Mouse (Mus musculus) E14TG2a.4 (cell line): ENCODE measurements around the gene Igsf11.

Experiments
- H3K27me3 ChIP-seq: 2 replicates; pipeline ENCODE4 v1.6.1; 2014; ENCODE audit warnings: low read length, control low read depth; ENCODE audit not compliant: insufficient read depth
- H3K36me3 ChIP-seq: 2 replicates; pipeline ENCODE4 v1.6.1; 2014; ENCODE audit warnings: low read length, control low read depth; ENCODE audit not compliant: insufficient read depth
- H3K4me1 ChIP-seq: replicated peaks from 2 replicates; pipeline ENCODE4 v1.6.1; 2014; ENCODE audit warnings: low read depth, low read length, control low read depth
- H3K4me3 ChIP-seq: replicated peaks from 2 replicates; pipeline ENCODE4 v1.5.1; 2014; ENCODE audit warnings: mild to moderate bottlenecking, low read length
- H3K9me3 ChIP-seq: 2 replicates; pipeline ENCODE4 v1.6.1; 2014; ENCODE audit warnings: low read length, control low read depth
- CTCF ChIP-seq: conservative IDR thresholded peaks from 2 replicates; pipeline ENCODE4 v1.5.1; 2014; ENCODE audit warnings: low read length
- NANOG ChIP-seq: IDR thresholded peaks from 2 replicates; pipeline ENCODE4 v1.6.1; 2014; ENCODE audit warnings: borderline replicate concordance, low read length, mixed read lengths
- POU5F1 ChIP-seq: IDR thresholded peaks from 2 replicates; pipeline ENCODE4 v1.6.1; 2014; ENCODE audit warnings: low read length, borderline replicate concordance

Igsf11 gene

DNA sequence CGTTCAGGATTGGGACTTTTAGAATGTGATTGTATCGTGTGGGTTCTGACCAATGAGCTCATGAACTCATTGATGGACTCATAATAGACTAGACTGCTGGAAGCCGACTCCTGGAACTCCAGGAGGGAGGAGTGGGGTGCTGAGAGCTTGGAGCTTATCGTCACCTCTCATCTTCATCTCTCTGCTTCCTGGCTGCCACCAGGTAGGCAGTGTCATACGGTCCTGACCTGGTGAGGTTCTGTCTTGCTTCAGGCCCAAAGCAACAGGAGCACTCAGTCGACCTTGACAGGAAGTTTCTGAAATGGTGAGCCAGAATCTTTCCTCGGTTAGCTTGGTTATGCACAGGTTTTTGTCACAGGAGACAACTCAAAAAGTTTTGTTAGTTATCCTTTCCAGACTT lies at the start of gene Igsf11:
Gene Igsf11, plus strand, starts transcription at position 301 of the 400 bp plus-strand sequence.
- Histone ChIP-seq H3K27me3 (peaks cover 4% of the 10 kb centered on the region; the same call in 1 of the 2 replicates), H3K4me1 (peaks cover 9% of the 10 kb centered on the region), H3K9me3 (no peaks in the 10 kb centered on the region), H3K36me3 (no peaks in the 10 kb centered on the region), H3K4me3 (no peak within 1 kb of the TSS)
- TF ChIP-seq POU5F1 (no peak), CTCF (no peak), NANOG (no peak)

DNA sequence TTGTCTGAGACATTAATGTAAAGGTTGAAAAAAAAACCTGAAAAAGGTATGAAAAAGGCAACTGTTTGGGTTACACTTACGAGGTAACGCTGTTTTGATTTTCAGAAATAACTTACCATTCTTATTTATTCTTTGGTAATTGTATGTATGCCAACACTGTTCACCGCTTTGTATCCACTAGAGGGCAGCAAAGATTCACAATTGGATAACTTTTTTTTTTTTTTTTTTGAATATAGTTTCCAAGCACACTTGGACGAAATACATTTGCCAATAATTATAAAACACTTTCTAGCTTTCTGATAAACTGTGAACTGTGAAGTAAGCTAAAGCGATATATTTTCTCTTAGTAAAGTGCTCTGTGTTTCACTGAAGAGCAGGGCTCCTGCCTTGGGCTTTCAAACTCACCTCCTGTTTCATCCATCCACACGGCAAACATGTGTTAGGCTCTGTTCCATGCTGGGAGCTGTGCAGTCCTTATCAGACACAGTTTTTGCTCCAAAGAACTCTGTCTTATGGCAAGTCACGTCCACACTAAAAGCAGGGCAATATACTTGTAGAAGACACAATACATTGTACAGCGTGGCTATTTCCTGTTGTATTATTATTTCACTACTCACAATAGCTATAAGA lies 34.2 kb upstream of the Igsf11 start:
- Histone ChIP-seq H3K36me3 (no peaks in the 10 kb centered on the region), H3K4me3 (no peak overlapping the region), H3K27me3 (no peaks in the 10 kb centered on the region), H3K9me3 (no peaks in the 10 kb centered on the region), H3K4me1 (no peaks in the 10 kb centered on the region)
- TF ChIP-seq POU5F1 (no peak), CTCF (peak; percentile 68), NANOG (no peak)

DNA sequence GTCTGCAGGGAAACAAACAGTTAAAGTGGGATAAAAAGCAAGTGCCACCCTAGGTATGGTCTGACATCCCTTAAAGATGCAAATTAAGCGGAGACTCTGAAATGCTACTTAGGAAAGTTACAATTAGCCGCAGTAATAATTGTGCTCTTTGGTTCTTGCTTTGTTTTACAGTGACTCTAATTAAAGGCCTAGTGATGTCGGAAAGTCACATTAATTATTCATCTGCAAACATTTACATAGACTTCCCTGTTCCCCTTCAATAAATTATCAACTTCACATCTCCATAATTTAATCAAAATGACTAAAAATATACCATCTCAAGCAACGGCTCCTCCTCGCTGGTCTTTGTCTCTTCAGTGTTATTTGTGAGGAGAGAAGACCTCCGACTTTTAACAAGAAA lies 31.9 kb upstream of the Igsf11 start:
- no peaks in the 10 kb centered on the region for H3K9me3 ChIP-seq
- no peaks in the 10 kb centered on the region for H3K36me3 ChIP-seq
- TF ChIP-seq CTCF, result no peak
- TF ChIP-seq POU5F1, result no peak
- TF ChIP-seq NANOG, result no peak
- H3K4me1 ChIP-seq, result no peaks in the 10 kb centered on the region
- no peak overlapping the region for H3K4me3 ChIP-seq
- H3K27me3 ChIP-seq, result no peaks in the 10 kb centered on the region

- H3K9me3 ChIP-seq, result no peaks in the 10 kb centered on the region
- no peaks in the 10 kb centered on the region for H3K36me3 ChIP-seq
- TF ChIP-seq POU5F1 (no peak), NANOG (no peak), CTCF (no peak)
- H3K4me1 ChIP-seq, result no peaks in the 10 kb centered on the region
- H3K27me3 ChIP-seq, result no peaks in the 10 kb centered on the region; the same call in 1 of the 2 replicates
- no peak overlapping the region for H3K4me3 ChIP-seq
Measured at GRCm38 (mm10) chr16:38864358-38864757, 28.1 kb upstream of the Igsf11 start.

DNA sequence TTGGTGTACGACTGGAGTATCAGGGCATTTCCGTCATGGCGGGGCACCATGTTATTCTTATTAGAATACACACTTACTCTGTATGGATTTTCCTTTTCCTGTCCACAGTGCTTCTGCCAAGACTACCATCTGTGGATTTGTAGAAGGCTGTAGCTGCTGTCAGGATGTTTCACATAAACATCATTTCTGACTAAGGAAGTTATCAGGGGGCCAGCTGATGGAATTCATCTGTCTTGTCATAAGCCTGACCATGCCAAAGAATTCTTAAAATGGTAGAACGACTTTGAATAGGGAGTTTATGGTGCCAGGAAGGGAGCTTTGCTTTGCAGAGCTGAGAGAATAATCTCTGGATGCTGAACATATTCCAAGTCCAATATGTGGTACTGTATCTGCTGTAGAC lies 19.2 kb upstream of the Igsf11 start:
- Histone ChIP-seq H3K27me3 (no peaks in the 10 kb centered on the region), H3K36me3 (no peaks in the 10 kb centered on the region), H3K4me1 (no peaks in the 10 kb centered on the region), H3K4me3 (no peak overlapping the region), H3K9me3 (no peaks in the 10 kb centered on the region)
- TF ChIP-seq NANOG (no peak), CTCF (no peak), POU5F1 (no peak)

GRCm38 (mm10) chr16:38874481-38874880 lies 18.0 kb upstream of the Igsf11 start:
- H3K36me3 ChIP-seq, result no peaks in the 10 kb centered on the region
- TF ChIP-seq POU5F1, result no peak
- no peak for TF ChIP-seq CTCF
- TF ChIP-seq NANOG, result no peak
- H3K27me3 ChIP-seq, result no peaks in the 10 kb centered on the region
- H3K4me3 ChIP-seq, result no peak overlapping the region
- no peaks in the 10 kb centered on the region for H3K9me3 ChIP-seq
- H3K4me1 ChIP-seq, result no peaks in the 10 kb centered on the region

- H3K4me1 ChIP-seq, result peaks cover 13% of the 10 kb centered on the region
- TF ChIP-seq POU5F1, result no peak
- TF ChIP-seq CTCF, result no peak
- TF ChIP-seq NANOG, result no peak
- H3K36me3 ChIP-seq, result no peaks in the 10 kb centered on the region
- H3K27me3 ChIP-seq, result peaks cover 39% of the 10 kb centered on the region
- H3K9me3 ChIP-seq, result no peaks in the 10 kb centered on the region
- H3K4me3 ChIP-seq, result no peak overlapping the region
Measured at GRCm38 (mm10) chr16:38898816-38899425, 6.5 kb downstream of the Igsf11 start.

GRCm38 (mm10) chr16:38900024-38900423 lies 7.6 kb downstream of the Igsf11 start:
- TF ChIP-seq POU5F1 (no peak), CTCF (no peak), NANOG (no peak)
- Histone ChIP-seq H3K9me3 (no peaks in the 10 kb centered on the region), H3K27me3 (peaks cover 46% of the 10 kb centered on the region), H3K4me1 (peaks cover 11% of the 10 kb centered on the region), H3K36me3 (no peaks in the 10 kb centered on the region), H3K4me3 (no peak overlapping the region)

DNA sequence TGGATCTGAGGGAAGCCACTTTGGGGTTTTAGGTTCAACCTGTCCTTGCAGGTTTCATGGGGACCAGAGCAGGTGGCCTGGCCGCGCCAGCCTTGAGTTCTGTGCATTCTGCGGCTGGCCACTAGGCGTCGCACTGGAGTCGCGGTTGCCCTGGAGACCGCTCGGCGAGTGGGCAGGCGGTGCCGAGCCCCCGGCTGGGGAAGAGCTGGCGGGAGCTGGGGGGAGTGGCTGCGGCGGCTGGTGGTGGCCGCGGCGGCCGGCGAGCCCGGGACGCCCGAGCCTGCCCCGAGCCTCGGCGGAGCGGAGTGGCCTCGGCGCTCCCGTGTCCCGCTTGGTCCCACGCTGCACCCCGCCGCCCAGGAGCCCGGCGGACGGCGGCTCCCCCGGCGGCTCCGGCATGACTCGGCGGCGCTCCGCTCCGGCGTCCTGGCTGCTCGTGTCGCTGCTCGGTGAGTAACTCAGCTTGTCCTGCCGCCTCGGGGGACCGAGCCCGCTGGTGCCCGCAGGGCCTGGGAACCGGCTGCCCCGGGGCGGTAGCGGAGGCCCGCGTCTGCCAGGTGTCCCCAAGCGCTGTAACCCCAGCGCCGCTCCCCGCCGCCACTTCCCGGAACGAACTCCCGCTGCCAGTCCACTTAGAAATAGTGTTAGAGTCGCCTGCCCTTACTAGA lies 9.8 kb downstream of the Igsf11 start:
- peak; percentile 51 for TF ChIP-seq CTCF
- TF ChIP-seq POU5F1, result no peak
- no peak for TF ChIP-seq NANOG
- H3K4me1 ChIP-seq, result peaks cover 5% of the 10 kb centered on the region
- H3K36me3 ChIP-seq, result no peaks in the 10 kb centered on the region
- H3K9me3 ChIP-seq, result no peaks in the 10 kb centered on the region
- peak overlapping the region; percentile 93 for H3K4me3 ChIP-seq
- H3K27me3 ChIP-seq, result peaks cover 60% of the 10 kb centered on the region
